Mouse (Mus musculus): ENCODE measurements around the gene Agpat4. TPM values are rescaled to one million over a fixed set of nuclear protein-coding genes. Genes with fewer than 3 reads are reported as not detected.

Agpat4 gene
- polyA plus RNA-seq, 1 experiment from 2014 or later, result 16.1 TPM

GRCm38 (mm10) chr17:12228001-12228400 is 109.5 kb downstream of the Agpat4 start:
- ATAC-seq, result no peak
- H3K9ac ChIP-seq (ENCODE audit: low read length), result no peak overlapping the region
- no peaks in the 10 kb centered on the region for H3K27me3 ChIP-seq (replicated peaks; ENCODE audit: control insufficient read depth, insufficient read depth, low read length)
- H3K27ac ChIP-seq (ENCODE audit: low read depth, low read length), result no peak overlapping the region
- no peaks in the 10 kb centered on the region for H3K9me3 ChIP-seq (replicated peaks; ENCODE audit: control insufficient read depth, low read length)
- 89% methylated on average over 10 of the region's 10 CpGs for WGBS
- peaks cover 60% of the 10 kb centered on the region for H3K36me3 ChIP-seq (ENCODE audit: control insufficient read depth, insufficient read depth, low read length)
- H3K4me1 ChIP-seq (ENCODE audit: control insufficient read depth, insufficient read depth, low read length), result no peaks in the 10 kb centered on the region
- no peak overlapping the region for H3K4me3 ChIP-seq (ENCODE audit: low read depth, low read length)
- DNase-seq (ENCODE audit: low spot score), result no peak
- no peak overlapping the region for H3K4me2 ChIP-seq (ENCODE audit: low read length)

GRCm38 (mm10) chr17:12228471-12228870 is 110.0 kb downstream of the Agpat4 start:
- no peak for ATAC-seq
- Histone ChIP-seq H3K4me2 (ENCODE audit: low read length) (no peak overlapping the region), H3K9ac (ENCODE audit: low read length) (no peak overlapping the region), H3K4me3 (ENCODE audit: low read depth, low read length) (no peak overlapping the region), H3K27me3 (replicated peaks; ENCODE audit: control insufficient read depth, insufficient read depth, low read length) (no peaks in the 10 kb centered on the region), H3K9me3 (replicated peaks; ENCODE audit: control insufficient read depth, low read length) (no peaks in the 10 kb centered on the region), H3K4me1 (ENCODE audit: control insufficient read depth, insufficient read depth, low read length) (no peaks in the 10 kb centered on the region), H3K36me3 (ENCODE audit: control insufficient read depth, insufficient read depth, low read length) (peaks cover 65% of the 10 kb centered on the region), H3K27ac (ENCODE audit: low read depth, low read length) (no peak overlapping the region; the same call in 1 of the 2 replicates)
- no peak for DNase-seq (ENCODE audit: low spot score)
- WGBS, result 92% methylated on average over 7 of the region's 7 CpGs

- H3K9ac ChIP-seq (ENCODE audit: low read length), result no peak overlapping the region
Measured at GRCm38 (mm10) chr17:12229756-12230155, 111.3 kb downstream of the Agpat4 start.

GRCm38 (mm10) chr17:12230167-12230566 is 111.7 kb downstream of the Agpat4 start:
- no peak overlapping the region for H3K9ac ChIP-seq (ENCODE audit: low read length)
- no peak overlapping the region for H3K4me2 ChIP-seq (ENCODE audit: low read length)
- DNase-seq (ENCODE audit: low spot score) (peak; percentile 73), ATAC-seq (peak; percentile 81; the same call in 1 of the 2 replicates)
- no peak overlapping the region for H3K27ac ChIP-seq (ENCODE audit: low read depth, low read length)
- no peaks in the 10 kb centered on the region for H3K27me3 ChIP-seq (replicated peaks; ENCODE audit: control insufficient read depth, insufficient read depth, low read length)
- WGBS, result 82% methylated on average over 6 of the region's 6 CpGs
- H3K4me3 ChIP-seq (ENCODE audit: low read depth, low read length), result no peak overlapping the region
- no peaks in the 10 kb centered on the region for H3K9me3 ChIP-seq (replicated peaks; ENCODE audit: control insufficient read depth, low read length)
- H3K4me1 ChIP-seq (ENCODE audit: control insufficient read depth, insufficient read depth, low read length), result no peaks in the 10 kb centered on the region
- H3K36me3 ChIP-seq (ENCODE audit: control insufficient read depth, insufficient read depth, low read length), result peaks cover 76% of the 10 kb centered on the region

More at GRCm38 (mm10) chr17:12229756-12230155, 111.3 kb downstream of the Agpat4 start:
- Histone ChIP-seq H3K9me3 (replicated peaks; ENCODE audit: control insufficient read depth, low read length) (no peaks in the 10 kb centered on the region), H3K4me2 (ENCODE audit: low read length) (no peak overlapping the region), H3K36me3 (ENCODE audit: control insufficient read depth, insufficient read depth, low read length) (peaks cover 72% of the 10 kb centered on the region), H3K27me3 (replicated peaks; ENCODE audit: control insufficient read depth, insufficient read depth, low read length) (no peaks in the 10 kb centered on the region), H3K27ac (ENCODE audit: low read depth, low read length) (no peak overlapping the region), H3K4me1 (ENCODE audit: control insufficient read depth, insufficient read depth, low read length) (no peaks in the 10 kb centered on the region), H3K4me3 (ENCODE audit: low read depth, low read length) (no peak overlapping the region)
- no peak for DNase-seq (ENCODE audit: low spot score)
- 88% methylated on average over 9 of the region's 9 CpGs for WGBS
- no peak for ATAC-seq

GRCm38 (mm10) chr17:12231087-12231486 is 112.6 kb downstream of the Agpat4 start:
- H3K4me2 ChIP-seq (ENCODE audit: low read length), result no peak overlapping the region
- H3K27me3 ChIP-seq (replicated peaks; ENCODE audit: control insufficient read depth, insufficient read depth, low read length), result no peaks in the 10 kb centered on the region
- no peak overlapping the region for H3K9ac ChIP-seq (ENCODE audit: low read length)
- no peaks in the 10 kb centered on the region for H3K9me3 ChIP-seq (replicated peaks; ENCODE audit: control insufficient read depth, low read length)
- peaks cover 84% of the 10 kb centered on the region for H3K36me3 ChIP-seq (ENCODE audit: control insufficient read depth, insufficient read depth, low read length)
- H3K4me3 ChIP-seq (ENCODE audit: low read depth, low read length), result no peak overlapping the region
- DNase-seq (ENCODE audit: low spot score), result no peak
- no peak overlapping the region for H3K27ac ChIP-seq (ENCODE audit: low read depth, low read length)
- no peaks in the 10 kb centered on the region for H3K4me1 ChIP-seq (ENCODE audit: control insufficient read depth, insufficient read depth, low read length)
- WGBS, result 96% methylated on average over 7 of the region's 7 CpGs
- no peak for ATAC-seq

- DNase-seq (ENCODE audit: low spot score), result no peak
- no peak overlapping the region for H3K27ac ChIP-seq (ENCODE audit: low read depth, low read length)
- H3K9ac ChIP-seq (ENCODE audit: low read length), result no peak overlapping the region
- no peaks in the 10 kb centered on the region for H3K4me1 ChIP-seq (ENCODE audit: control insufficient read depth, insufficient read depth, low read length)
- no peaks in the 10 kb centered on the region for H3K9me3 ChIP-seq (replicated peaks; ENCODE audit: control insufficient read depth, low read length)
- H3K4me3 ChIP-seq (ENCODE audit: low read depth, low read length), result no peak overlapping the region
- 95% methylated on average over 6 of the region's 6 CpGs for WGBS
- no peak for ATAC-seq
- no peaks in the 10 kb centered on the region for H3K27me3 ChIP-seq (replicated peaks; ENCODE audit: control insufficient read depth, insufficient read depth, low read length)
- peaks cover 75% of the 10 kb centered on the region for H3K36me3 ChIP-seq (ENCODE audit: control insufficient read depth, insufficient read depth, low read length)
- H3K4me2 ChIP-seq (ENCODE audit: low read length), result no peak overlapping the region
Measured at GRCm38 (mm10) chr17:12232724-12233123, 114.2 kb downstream of the Agpat4 start.

- H3K4me1 ChIP-seq (ENCODE audit: control insufficient read depth, insufficient read depth, low read length), result no peaks in the 10 kb centered on the region
- H3K36me3 ChIP-seq (ENCODE audit: control insufficient read depth, insufficient read depth, low read length), result peaks cover 51% of the 10 kb centered on the region
- DNase-seq (ENCODE audit: low spot score) (no peak), ATAC-seq (no peak)
- no peaks in the 10 kb centered on the region for H3K27me3 ChIP-seq (replicated peaks; ENCODE audit: control insufficient read depth, insufficient read depth, low read length)
- no peak overlapping the region for H3K27ac ChIP-seq (ENCODE audit: low read depth, low read length)
- no peak overlapping the region for H3K4me2 ChIP-seq (ENCODE audit: low read length)
- no peak overlapping the region for H3K4me3 ChIP-seq (ENCODE audit: low read depth, low read length)
- no peak overlapping the region for H3K9ac ChIP-seq (ENCODE audit: low read length)
- H3K9me3 ChIP-seq (replicated peaks; ENCODE audit: control insufficient read depth, low read length), result no peaks in the 10 kb centered on the region
- WGBS, result 95% methylated on average over 3 of the region's 3 CpGs
Measured at GRCm38 (mm10) chr17:12240701-12241100, 122.2 kb downstream of the Agpat4 start.

- H3K4me3 ChIP-seq (ENCODE audit: low read depth, low read length), result no peak overlapping the region
- H3K4me1 ChIP-seq (ENCODE audit: control insufficient read depth, insufficient read depth, low read length), result no peaks in the 10 kb centered on the region
- no peak overlapping the region for H3K4me2 ChIP-seq (ENCODE audit: low read length)
- no peaks in the 10 kb centered on the region for H3K27me3 ChIP-seq (replicated peaks; ENCODE audit: control insufficient read depth, insufficient read depth, low read length)
- peaks cover 8% of the 10 kb centered on the region; the same call in 1 of the 2 replicates for H3K9me3 ChIP-seq (replicated peaks; ENCODE audit: control insufficient read depth, low read length)
- 96% methylated on average over 19 of the region's 19 CpGs for WGBS
- H3K27ac ChIP-seq (ENCODE audit: low read depth, low read length), result no peak overlapping the region
- peaks cover 63% of the 10 kb centered on the region for H3K36me3 ChIP-seq (ENCODE audit: control insufficient read depth, insufficient read depth, low read length)
- ATAC-seq (no peak), DNase-seq (ENCODE audit: low spot score) (no peak)
- H3K9ac ChIP-seq (ENCODE audit: low read length), result no peak overlapping the region
Measured at GRCm38 (mm10) chr17:12249783-12250504, 131.4 kb downstream of the Agpat4 start.

GRCm38 (mm10) chr17:12250581-12250980 is 132.1 kb downstream of the Agpat4 start:
- DNase-seq (ENCODE audit: low spot score) (no peak), ATAC-seq (no peak)
- Histone ChIP-seq H3K9me3 (replicated peaks; ENCODE audit: control insufficient read depth, low read length) (peaks cover 8% of the 10 kb centered on the region; the same call in 1 of the 2 replicates), H3K27ac (ENCODE audit: low read depth, low read length) (no peak overlapping the region), H3K4me2 (ENCODE audit: low read length) (no peak overlapping the region), H3K36me3 (ENCODE audit: control insufficient read depth, insufficient read depth, low read length) (peaks cover 70% of the 10 kb centered on the region), H3K4me1 (ENCODE audit: control insufficient read depth, insufficient read depth, low read length) (no peaks in the 10 kb centered on the region), H3K27me3 (replicated peaks; ENCODE audit: control insufficient read depth, insufficient read depth, low read length) (no peaks in the 10 kb centered on the region), H3K4me3 (ENCODE audit: low read depth, low read length) (no peak overlapping the region), H3K9ac (ENCODE audit: low read length) (no peak overlapping the region)
- WGBS, result 98% methylated on average over 9 of the region's 9 CpGs
